Mouse (Mus musculus) heart, adult 8-10 months (tissue): Measurements from ENCODE around the gene Gmppa. TPM values are rescaled to one million over a fixed set of nuclear protein-coding genes. Genes with fewer than 3 reads are reported as not detected.
A peak's percentile ranks its signal among the peaks of the same experiment; 100 is the strongest.

Experiments used
- DNase-seq: peaks from one replicate; pipeline ENCODE4 v3.0.0; 2022; ENCODE audit warnings: low spot score
- total RNA-seq, 4 experiments: library from RNA; stranded (reverse); gene quantifications; 2 replicates each; pipeline ENCODE4 v1.2.4; 2022

The Gmppa gene
- total RNA-seq, 4 experiments from 2014 or later, result 34.1 to 44.8 (median 40.8) TPM

DNA sequence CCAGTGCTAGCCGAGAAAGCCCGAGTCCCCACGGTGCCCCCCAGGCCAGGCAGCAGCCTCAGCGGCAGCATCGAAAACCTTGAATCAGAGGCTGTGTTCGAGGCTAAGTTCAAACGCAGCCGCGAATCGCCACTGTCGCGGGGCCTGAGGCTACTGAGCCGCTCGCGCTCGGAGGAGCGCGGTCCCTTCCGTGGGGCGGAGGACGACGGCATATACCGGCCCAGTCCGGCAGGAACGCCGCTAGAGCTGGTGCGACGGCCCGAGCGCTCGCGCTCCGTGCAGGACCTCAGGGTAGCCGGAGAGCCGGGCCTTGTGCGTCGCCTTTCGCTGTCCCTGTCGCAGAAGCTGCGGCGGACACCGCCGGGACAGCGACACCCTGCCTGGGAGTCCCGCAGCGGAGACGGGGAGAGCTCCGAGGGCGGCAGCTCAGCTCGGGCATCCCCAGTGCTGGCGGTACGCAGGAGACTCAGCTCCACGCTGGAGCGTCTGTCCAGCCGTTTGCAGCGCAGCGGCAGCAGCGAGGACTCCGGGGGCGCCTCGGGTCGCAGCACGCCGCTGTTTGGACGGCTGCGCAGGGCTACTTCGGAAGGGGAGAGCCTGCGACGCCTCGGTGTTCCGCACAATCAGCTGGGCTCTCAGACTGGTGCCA is 12.8 kb upstream of the Gmppa start:
- no peak for DNase-seq

DNA sequence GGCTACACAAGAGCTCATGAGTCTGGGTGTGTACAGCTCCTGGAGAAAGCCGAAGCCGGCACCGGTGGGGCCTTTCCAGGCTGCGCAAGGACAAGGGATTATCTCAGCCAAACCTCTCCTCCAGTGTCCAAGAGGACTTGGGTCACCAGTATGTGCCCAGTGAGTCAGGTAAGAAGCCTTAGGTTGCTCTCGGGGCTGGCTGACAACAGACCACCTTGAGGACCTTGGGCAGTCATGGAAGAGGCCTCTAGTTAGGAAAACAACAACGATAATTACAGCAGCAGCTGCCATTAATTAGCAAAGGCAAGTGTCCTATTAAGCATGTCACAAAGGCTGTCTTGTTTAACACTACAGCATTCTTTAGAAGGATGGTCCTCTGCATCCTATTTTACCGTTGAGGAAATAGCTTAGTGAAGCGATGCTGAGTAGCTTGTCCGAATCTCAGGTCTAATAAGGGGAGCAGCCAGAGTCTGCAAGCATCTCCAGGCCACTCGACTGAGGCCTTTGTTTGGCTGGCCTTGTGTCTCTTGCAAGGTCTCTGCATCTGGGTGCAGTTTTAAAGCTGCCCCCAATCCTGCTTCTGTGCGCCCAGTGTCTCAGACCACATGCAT is 11.8 kb upstream of the Gmppa start:
- DNase-seq, result no peak

DNA sequence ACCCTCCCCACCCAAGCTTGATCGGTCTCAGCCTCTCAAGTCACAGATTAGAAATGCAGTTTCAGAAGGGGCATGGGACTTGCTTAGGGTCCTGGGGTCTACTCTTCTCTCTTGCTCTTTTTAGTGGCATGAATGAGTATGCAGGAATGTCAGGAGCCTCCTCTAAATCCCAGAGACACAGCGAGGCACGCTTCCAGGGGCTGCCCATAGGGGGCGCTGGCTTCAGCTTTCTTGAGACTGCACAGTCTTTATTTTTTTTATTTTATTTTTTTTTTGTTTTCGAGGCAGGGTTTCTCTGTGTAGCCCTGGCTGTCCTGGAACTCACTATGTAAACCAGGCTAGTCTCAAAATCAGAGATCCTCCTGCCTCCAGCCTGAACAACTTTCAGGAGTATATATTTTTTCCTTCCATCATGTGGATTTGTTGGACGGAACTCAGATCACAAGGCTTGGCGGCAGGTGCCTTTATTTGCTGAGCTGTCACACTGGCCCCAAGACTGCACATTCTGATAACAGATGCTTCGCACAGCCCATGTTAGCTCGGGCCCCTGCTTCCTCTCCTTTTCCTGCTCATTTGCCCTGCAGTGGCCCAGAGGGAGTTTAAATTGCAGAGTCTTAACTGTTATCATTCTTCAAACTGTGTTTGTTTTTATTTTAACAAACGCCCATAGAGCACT is 9.8 kb upstream of the Gmppa start:
- DNase-seq, result no peak

DNA sequence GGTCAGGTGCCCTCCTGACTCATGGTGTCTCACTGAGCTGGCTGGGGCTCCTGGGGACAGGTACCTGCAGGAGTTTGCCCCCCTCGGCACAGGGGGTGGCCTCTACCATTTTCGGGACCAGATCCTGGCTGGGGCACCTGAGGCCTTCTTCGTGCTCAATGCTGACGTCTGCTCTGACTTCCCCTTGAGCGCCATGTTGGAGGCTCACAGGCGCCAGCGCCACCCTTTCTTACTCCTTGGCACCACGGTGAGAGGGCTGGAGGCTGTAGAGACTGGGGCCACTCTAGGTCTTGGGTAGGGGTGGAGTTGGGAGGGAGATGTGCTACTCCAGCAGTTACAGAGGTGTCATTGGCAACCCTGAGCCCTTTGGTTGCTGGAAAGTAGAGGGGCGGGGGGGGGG is 3.1 kb downstream of the Gmppa start:
- no peak for DNase-seq

- DNase-seq, result no peak
Measured at GRCm38 (mm10) chr1:75440661-75441060, 4.9 kb downstream of the Gmppa start.

GRCm38 (mm10) chr1:75441471-75441996 is 5.8 kb downstream of the Gmppa start:
- DNase-seq, result no peak

DNA sequence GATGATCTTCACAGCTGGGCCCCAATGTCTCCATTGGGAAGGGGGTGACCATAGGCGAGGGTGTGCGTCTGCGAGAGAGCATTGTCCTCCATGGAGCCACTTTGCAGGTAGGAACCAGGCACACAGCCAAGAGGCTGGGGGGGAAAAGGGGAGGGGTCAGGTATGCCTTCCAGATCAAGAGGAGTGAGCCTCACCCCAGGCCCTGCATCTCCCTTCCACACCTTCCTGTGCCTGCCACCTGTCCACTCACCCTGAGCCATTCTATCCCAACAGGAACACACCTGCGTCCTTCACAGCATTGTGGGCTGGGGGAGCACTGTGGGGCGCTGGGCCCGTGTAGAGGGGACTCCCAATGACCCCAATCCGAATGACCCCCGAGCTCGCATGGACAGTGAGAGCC is 6.4 kb downstream of the Gmppa start:
- no peak for DNase-seq

- DNase-seq, result no peak
Measured at GRCm38 (mm10) chr1:75442811-75443210, 7.1 kb downstream of the Gmppa start.

DNA sequence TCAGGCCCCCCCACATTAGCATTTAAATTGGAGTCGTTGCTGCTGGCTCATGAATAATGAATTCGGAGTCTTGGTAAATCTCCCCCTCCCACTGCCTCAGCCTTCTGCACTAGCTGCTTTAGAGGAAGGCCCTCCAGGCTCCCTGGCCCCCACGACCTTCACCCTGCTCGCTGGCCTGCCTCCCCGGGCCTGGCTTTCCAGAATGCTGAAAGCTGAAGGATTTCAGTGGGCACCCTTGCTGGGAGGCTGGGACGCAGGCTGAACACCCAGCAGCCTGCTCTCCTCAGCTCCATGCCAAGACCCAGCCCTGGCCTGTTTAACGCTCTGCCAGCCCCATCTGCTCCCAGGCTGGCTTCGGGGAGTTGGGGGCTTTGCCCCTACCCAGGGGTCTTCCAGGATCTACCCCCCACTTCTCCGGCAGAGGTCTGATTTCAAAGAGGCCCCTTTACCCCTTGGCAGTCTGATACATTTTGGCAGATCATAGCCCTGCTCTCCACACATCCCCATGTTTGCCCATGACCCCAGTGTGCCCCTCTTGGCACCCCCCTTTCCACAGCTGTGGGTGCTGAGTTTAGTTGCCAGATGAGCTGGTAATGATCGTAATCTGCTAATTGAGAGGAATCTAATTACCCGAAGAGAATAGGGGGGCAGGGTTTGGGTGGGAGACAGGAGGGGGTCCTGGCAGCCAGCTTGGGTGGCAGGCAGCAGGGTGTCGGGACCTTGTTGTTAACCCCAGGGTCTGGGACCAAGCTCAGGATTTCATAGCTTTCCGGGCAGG is 7.7 kb downstream of the Gmppa start:
- no peak for DNase-seq

- no peak for DNase-seq
Measured at GRCm38 (mm10) chr1:75444208-75444607, 8.5 kb downstream of the Gmppa start.

DNA sequence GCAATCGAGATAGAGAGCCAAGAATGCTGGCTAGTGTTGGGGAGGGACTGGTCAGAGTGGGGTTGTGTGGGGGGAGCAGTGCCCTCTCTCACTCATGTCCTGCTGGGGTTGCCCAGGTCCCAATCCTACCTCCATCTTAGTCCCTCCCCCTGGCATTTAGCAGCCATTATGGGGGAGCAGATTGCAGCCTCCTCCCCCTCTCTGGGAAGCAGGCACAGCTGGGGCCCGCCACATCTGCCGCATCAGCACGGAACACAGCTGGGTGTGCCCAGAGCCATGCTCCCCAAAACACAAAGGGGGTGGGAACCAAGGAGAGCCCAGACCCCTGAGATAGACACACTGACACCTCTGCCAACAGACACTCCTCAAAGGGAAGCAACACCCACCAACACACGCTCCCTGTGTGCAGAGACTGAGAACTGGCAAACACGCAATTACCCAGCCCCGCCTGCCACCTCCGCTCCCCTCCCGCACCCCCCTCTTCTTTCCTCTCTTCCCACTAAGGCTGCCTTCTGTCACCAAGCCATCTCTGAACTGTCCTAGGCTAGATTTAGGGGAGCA is 9.5 kb downstream of the Gmppa start:
- DNase-seq, result no peak

DNA sequence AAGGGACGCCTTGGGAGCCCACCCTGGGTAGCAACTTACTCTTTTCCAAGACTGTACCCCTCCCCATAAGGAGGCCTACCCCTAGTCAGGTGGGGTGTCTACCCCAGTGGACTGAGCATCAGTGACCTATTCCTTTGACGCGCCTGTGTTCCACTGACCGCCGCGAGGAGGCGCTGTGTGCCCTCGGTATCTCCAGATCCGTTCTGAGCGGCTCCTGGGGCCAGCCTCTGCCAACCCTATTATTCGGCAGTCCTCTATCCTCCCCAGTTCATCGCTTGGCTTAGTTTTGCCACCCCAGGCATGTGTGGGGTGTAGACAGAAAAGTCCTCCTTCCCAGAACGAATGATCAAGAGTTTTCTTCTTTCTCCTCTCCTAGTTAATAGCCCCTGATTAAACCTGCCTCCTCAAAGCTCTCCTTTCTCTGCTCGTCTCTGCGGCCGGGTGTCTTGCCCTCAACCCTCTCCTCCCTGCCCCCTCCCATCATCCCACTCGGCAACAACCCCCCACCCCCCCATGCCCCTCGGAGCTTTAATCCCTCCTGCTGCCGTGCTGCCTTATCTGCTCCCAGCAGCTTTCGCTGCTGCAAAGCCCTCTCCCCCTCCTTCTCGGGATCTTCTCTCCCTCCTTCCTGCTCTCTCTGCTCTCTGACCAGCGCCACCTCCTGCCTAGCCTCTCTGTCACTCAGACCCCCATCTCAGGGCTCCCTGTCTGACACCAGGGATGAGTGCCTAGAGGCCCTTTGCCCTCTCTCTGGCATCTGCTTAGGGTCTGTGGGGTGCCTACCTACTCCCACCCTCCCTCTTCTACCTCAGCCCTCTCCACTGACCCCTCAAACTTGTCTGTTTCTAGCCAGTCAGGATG is 10.3 kb downstream of the Gmppa start:
- peak; percentile 64 for DNase-seq

- no peak for DNase-seq
Measured at GRCm38 (mm10) chr1:75446656-75447055, 10.9 kb downstream of the Gmppa start.

GRCm38 (mm10) chr1:75447265-75448051 is 11.7 kb downstream of the Gmppa start:
- no peak for DNase-seq

DNA sequence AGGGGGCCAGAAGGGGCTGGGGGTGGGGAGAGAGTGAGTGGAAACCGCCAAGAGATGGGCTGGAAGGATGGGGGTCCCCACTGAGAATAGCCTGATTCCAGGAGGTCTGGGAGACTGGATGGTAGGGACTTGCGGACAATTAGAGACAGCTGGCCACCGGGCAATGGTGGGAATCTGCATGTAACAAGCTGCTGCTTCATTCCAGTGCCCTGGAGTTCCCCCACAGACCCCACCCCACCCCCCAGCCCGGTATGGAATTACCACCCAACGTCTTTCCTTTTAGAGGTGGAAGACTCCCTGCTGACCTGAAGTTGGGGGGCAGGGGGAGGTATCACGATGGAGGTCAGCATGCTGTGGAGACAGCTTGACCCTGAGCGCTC is 12.3 kb downstream of the Gmppa start:
- no peak for DNase-seq

DNA sequence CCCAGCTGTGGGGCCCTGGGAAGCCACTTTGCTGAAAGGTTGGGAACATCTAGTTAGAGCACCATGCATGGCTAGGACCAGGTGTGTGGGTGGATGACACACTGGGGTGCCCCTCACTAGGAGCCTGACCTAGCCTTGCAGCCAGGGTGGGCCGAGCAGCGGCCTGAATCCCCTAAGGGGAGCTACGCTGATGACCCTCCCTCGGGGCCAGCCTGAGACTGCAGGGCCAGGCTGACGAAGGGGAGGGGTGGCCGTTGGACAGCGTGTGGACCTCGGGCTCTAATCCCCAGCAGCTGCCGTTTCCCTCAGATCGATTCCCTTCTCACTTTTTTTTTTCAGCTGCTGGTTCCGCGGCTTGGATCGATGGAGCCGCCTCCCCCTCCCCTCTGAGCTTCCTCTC is 13.2 kb downstream of the Gmppa start:
- no peak for DNase-seq

- DNase-seq, result no peak
Measured at GRCm38 (mm10) chr1:75449377-75450135, 13.8 kb downstream of the Gmppa start.

DNA sequence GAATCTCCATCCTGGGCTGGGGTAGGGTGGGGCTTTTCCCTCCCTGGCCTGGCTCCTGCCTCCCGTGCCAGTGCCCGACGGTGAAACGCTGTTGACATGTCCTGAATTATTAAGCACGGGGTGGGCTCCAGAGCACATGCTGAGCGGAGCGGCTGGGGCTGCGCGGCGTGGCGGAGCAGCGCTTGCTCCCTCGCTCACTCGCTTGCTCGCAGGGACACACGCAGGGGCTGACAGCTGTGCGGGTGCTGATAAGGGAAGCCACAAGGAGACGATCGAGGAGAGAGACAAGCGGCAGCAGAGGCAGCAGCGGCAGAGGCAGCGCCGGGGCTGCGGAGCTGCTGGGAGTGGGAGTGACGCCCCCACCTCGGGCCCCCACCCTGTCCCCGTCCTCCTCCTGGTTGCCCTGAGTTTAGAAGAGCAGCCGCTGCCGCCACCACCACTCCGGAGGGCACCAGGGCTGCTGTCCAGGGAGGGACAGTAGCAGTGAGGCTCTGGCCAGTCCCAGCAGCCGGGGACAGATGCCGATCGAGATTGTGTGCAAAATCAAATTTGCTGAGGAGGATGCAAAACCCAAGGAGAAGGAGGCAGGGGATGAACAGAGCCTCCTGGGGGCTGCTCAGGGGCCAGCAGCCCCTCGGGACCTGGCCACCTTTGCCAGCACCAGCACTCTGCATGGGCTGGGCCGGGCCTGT is 14.7 kb downstream of the Gmppa start, which contains the start of gene Asic4:
TSS of gene Asic4 (plus strand) at position 123 of the 692 bp plus-strand sequence.
- no peak for DNase-seq

DNA sequence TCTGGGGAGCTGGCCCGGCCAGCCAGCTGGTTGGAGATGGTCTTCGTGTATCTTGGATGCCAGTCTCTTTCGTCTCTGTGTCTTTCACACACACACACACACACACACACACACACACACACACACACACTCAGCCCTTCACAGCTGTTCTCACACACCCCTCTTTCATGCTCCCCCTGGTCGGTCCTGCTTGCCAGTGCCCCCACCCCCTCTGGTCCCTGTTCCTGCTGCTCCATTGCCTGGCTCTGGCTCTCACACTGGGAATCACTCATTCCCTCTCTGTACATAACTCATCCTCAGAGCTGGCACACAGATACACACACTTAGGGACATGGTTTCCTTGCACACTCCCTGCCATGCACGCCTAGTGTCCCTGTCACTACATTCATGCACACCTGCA is 16.2 kb downstream of the Gmppa start:
- no peak for DNase-seq
